Mouse (Mus musculus) brain, embryonic 14.5 days (tissue): Measurements from ENCODE around the gene Stox2.

Experiments used
- CTCF ChIP-seq: fragments of 200-500 bp; IDR thresholded peaks from 2 replicates; pipeline ENCODE4 v1.5.1; 2012; ENCODE audit warnings: inconsistent platforms, mild to moderate bottlenecking, moderate library complexity, borderline replicate concordance; ENCODE audit not compliant: insufficient read depth, insufficient read length; ENCODE audit errors: extremely low read depth
- POLR2A ChIP-seq: fragments of 200-500 bp; IDR thresholded peaks from 2 replicates; pipeline ENCODE4 v1.6.1; 2012; ENCODE audit warnings: mild to moderate bottlenecking, inconsistent platforms, borderline replicate concordance; ENCODE audit not compliant: poor library complexity, insufficient read depth, insufficient read length, severe bottlenecking; ENCODE audit errors: extremely low read depth

GRCm38 (mm10) chr8:47371539-47371938 is 74.6 kb downstream of the Stox2 start:
- TF ChIP-seq CTCF (peak; percentile 74), POLR2A (no peak)
